Mouse (Mus musculus): Measurements from ENCODE around the gene Mindy2.

DNA sequence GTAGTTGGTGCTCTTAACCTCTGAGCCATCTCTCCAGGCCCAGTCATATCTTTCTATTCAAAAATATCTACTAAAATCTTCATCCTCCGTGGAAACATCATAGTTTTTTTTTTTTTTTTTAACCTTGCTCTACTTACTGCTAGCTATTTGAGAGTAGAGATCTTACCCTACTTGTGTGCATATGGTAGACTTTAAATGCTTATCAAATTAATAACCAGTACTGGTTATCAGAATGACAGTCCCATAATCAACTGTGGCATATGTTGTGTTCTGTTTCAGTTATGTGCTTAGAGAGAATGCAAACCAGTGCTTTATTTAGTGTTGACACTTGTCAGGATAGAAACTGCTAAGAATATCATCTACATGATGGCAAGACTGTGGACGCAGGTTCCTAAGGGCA is 78.9 kb downstream of the Mindy2 start:
- TF ChIP-seq CTCF (IDR thresholded peaks at IDR 0.05; ENCODE audit: low read depth), result no peak
- TF ChIP-seq EP300 (IDR thresholded peaks at IDR 0.05; ENCODE audit: low read depth), result no peak

Data from liver, postnatal 0 days (tissue).